Mouse (Mus musculus): ENCODE measurements around the gene Sdccag8. TPM values are rescaled to one million over a fixed set of nuclear protein-coding genes. Genes with fewer than 3 reads are reported as not detected.

The Sdccag8 gene
- polyA plus RNA-seq, 1 experiment from 2014 or later = 25.7 TPM

- no peak overlapping the region for H3K9ac ChIP-seq
- no peaks in the 10 kb centered on the region for H3K27me3 ChIP-seq
- H3K36me3 ChIP-seq = peaks cover 8% of the 10 kb centered on the region
- no peak overlapping the region for H3K4me2 ChIP-seq
- H3K27ac ChIP-seq = no peak overlapping the region
- no peak for ATAC-seq (ENCODE audit: low FRiP score)
- no peaks in the 10 kb centered on the region for H3K9me3 ChIP-seq
- peaks cover 11% of the 10 kb centered on the region; the same call in 1 of the 2 replicates for H3K4me1 ChIP-seq (replicated peaks)
- 68% methylated on average over 2 of the region's 2 CpGs for WGBS
- H3K4me3 ChIP-seq = no peak overlapping the region
These were observed 221.0 kb downstream of the Sdccag8 start for GRCm38 (mm10) chr1:177035460-177035859.

GRCm38 (mm10) chr1:177038383-177038782 lies 223.9 kb downstream of the Sdccag8 start:
- H3K4me3 ChIP-seq = no peak overlapping the region
- whole genome bisulfite sequencing = 32% methylated on average over 2 of the region's 2 CpGs
- H3K9me3 ChIP-seq = no peaks in the 10 kb centered on the region
- H3K4me2 ChIP-seq = no peak overlapping the region
- 0 out of 2 replicates have a peak overlapping the region, but pooled peaks have one; percentile 13 for H3K27ac ChIP-seq
- ATAC-seq (ENCODE audit: low FRiP score) = no peak
- H3K36me3 ChIP-seq = 0 out of 2 replicates have a peak, but pooled peaks cover 5% of the 10 kb centered on the region
- no peaks in the 10 kb centered on the region for H3K27me3 ChIP-seq
- H3K4me1 ChIP-seq (replicated peaks) = 0 out of 2 replicates have a peak, but pooled peaks cover 3% of the 10 kb centered on the region
- H3K9ac ChIP-seq = no peak overlapping the region

- Histone ChIP-seq H3K9ac (no peak overlapping the region), H3K27ac (no peak overlapping the region), H3K4me2 (no peak overlapping the region), H3K4me1 (replicated peaks) (0 out of 2 replicates have a peak, but pooled peaks cover 3% of the 10 kb centered on the region), H3K36me3 (0 out of 2 replicates have a peak, but pooled peaks cover 5% of the 10 kb centered on the region), H3K4me3 (no peak overlapping the region), H3K9me3 (no peaks in the 10 kb centered on the region), H3K27me3 (no peaks in the 10 kb centered on the region)
- WGBS = 66% methylated on average over 6 of the region's 6 CpGs
- ATAC-seq (ENCODE audit: low FRiP score) = no peak
These were observed 224.7 kb downstream of the Sdccag8 start for GRCm38 (mm10) chr1:177039093-177039674.

- Histone ChIP-seq H3K27ac (peak overlapping the region; percentile 41; the same call in 1 of the 2 replicates), H3K4me3 (no peak overlapping the region), H3K4me1 (replicated peaks) (0 out of 2 replicates have a peak, but pooled peaks cover 3% of the 10 kb centered on the region), H3K27me3 (no peaks in the 10 kb centered on the region), H3K9me3 (no peaks in the 10 kb centered on the region), H3K36me3 (0 out of 2 replicates have a peak, but pooled peaks cover 2% of the 10 kb centered on the region), H3K4me2 (no peak overlapping the region), H3K9ac (no peak overlapping the region)
- no peak for ATAC-seq (ENCODE audit: low FRiP score)
- WGBS = 20% methylated on average over 4 of the region's 4 CpGs
These were observed 225.6 kb downstream of the Sdccag8 start for GRCm38 (mm10) chr1:177040058-177040457.

GRCm38 (mm10) chr1:177045885-177046284 lies 231.4 kb downstream of the Sdccag8 start:
- Histone ChIP-seq H3K9ac (no peak overlapping the region), H3K27me3 (no peaks in the 10 kb centered on the region), H3K36me3 (no peaks in the 10 kb centered on the region), H3K4me3 (no peak overlapping the region), H3K4me2 (no peak overlapping the region), H3K9me3 (no peaks in the 10 kb centered on the region), H3K4me1 (replicated peaks) (no peaks in the 10 kb centered on the region), H3K27ac (no peak overlapping the region)
- no peak for ATAC-seq (ENCODE audit: low FRiP score)

GRCm38 (mm10) chr1:177046963-177047362 lies 232.5 kb downstream of the Sdccag8 start:
- whole genome bisulfite sequencing = 83% methylated on average over 2 of the region's 2 CpGs

GRCm38 (mm10) chr1:177048773-177049172 lies 234.3 kb downstream of the Sdccag8 start:
- H3K9me3 ChIP-seq = no peaks in the 10 kb centered on the region
- 97% methylated on average over 2 of the region's 2 CpGs for WGBS
- no peaks in the 10 kb centered on the region for H3K27me3 ChIP-seq
- no peaks in the 10 kb centered on the region for H3K36me3 ChIP-seq
- no peak overlapping the region for H3K9ac ChIP-seq
- no peaks in the 10 kb centered on the region for H3K4me1 ChIP-seq (replicated peaks)
- no peak overlapping the region for H3K4me3 ChIP-seq
- ATAC-seq (ENCODE audit: low FRiP score) = no peak
- H3K4me2 ChIP-seq = no peak overlapping the region
- H3K27ac ChIP-seq = no peak overlapping the region

More at GRCm38 (mm10) chr1:177046963-177047362, 232.5 kb downstream of the Sdccag8 start:
- Histone ChIP-seq H3K4me1 (replicated peaks) (no peaks in the 10 kb centered on the region), H3K4me3 (no peak overlapping the region), H3K27me3 (no peaks in the 10 kb centered on the region), H3K4me2 (no peak overlapping the region), H3K9ac (no peak overlapping the region), H3K9me3 (no peaks in the 10 kb centered on the region), H3K36me3 (no peaks in the 10 kb centered on the region), H3K27ac (no peak overlapping the region)
- no peak for ATAC-seq (ENCODE audit: low FRiP score)

- no peaks in the 10 kb centered on the region for H3K36me3 ChIP-seq
- no peak for ATAC-seq (ENCODE audit: low FRiP score)
- H3K27me3 ChIP-seq = no peaks in the 10 kb centered on the region
- no peak overlapping the region for H3K4me2 ChIP-seq
- no peaks in the 10 kb centered on the region for H3K4me1 ChIP-seq (replicated peaks)
- no peak overlapping the region for H3K27ac ChIP-seq
- H3K9me3 ChIP-seq = no peaks in the 10 kb centered on the region
- no peak overlapping the region for H3K9ac ChIP-seq
- 89% methylated on average over 11 of the region's 11 CpGs for whole genome bisulfite sequencing
- H3K4me3 ChIP-seq = no peak overlapping the region
These were observed 237.0 kb downstream of the Sdccag8 start for GRCm38 (mm10) chr1:177051366-177051963.

- no peak overlapping the region for H3K9ac ChIP-seq
- H3K4me3 ChIP-seq = no peak overlapping the region
- no peak for ATAC-seq (ENCODE audit: low FRiP score)
- no peaks in the 10 kb centered on the region for H3K4me1 ChIP-seq (replicated peaks)
- no peaks in the 10 kb centered on the region for H3K36me3 ChIP-seq
- no peak overlapping the region for H3K4me2 ChIP-seq
- WGBS = 46% methylated on average over 2 of the region's 2 CpGs
- no peak overlapping the region for H3K27ac ChIP-seq
- H3K9me3 ChIP-seq = no peaks in the 10 kb centered on the region
- H3K27me3 ChIP-seq = no peaks in the 10 kb centered on the region
These were observed 240.4 kb downstream of the Sdccag8 start for GRCm38 (mm10) chr1:177054891-177055290.

GRCm38 (mm10) chr1:177061761-177062160 lies 247.3 kb downstream of the Sdccag8 start:
- Histone ChIP-seq H3K27ac (no peak overlapping the region), H3K4me2 (no peak overlapping the region), H3K4me3 (no peak overlapping the region), H3K9ac (no peak overlapping the region), H3K4me1 (replicated peaks) (no peaks in the 10 kb centered on the region), H3K36me3 (peaks cover 8% of the 10 kb centered on the region; the same call in 1 of the 2 replicates), H3K9me3 (no peaks in the 10 kb centered on the region), H3K27me3 (no peaks in the 10 kb centered on the region)
- 94% methylated on average over 2 of the region's 2 CpGs for WGBS
- no peak for ATAC-seq (ENCODE audit: low FRiP score)

- Histone ChIP-seq H3K4me1 (replicated peaks) (peaks cover 3% of the 10 kb centered on the region; the same call in 1 of the 2 replicates), H3K27ac (no peak overlapping the region), H3K4me3 (no peak overlapping the region), H3K4me2 (no peak overlapping the region), H3K9me3 (no peaks in the 10 kb centered on the region), H3K36me3 (peaks cover 8% of the 10 kb centered on the region; the same call in 1 of the 2 replicates), H3K9ac (no peak overlapping the region), H3K27me3 (no peaks in the 10 kb centered on the region)
- ATAC-seq (ENCODE audit: low FRiP score) = no peak
These were observed 251.3 kb downstream of the Sdccag8 start for GRCm38 (mm10) chr1:177065732-177066131.

- Histone ChIP-seq H3K27ac (no peak overlapping the region), H3K4me2 (no peak overlapping the region), H3K36me3 (0 out of 2 replicates have a peak, but pooled peaks cover 5% of the 10 kb centered on the region), H3K9ac (no peak overlapping the region), H3K4me1 (replicated peaks) (peaks cover 3% of the 10 kb centered on the region; the same call in 1 of the 2 replicates), H3K4me3 (no peak overlapping the region), H3K9me3 (no peaks in the 10 kb centered on the region), H3K27me3 (no peaks in the 10 kb centered on the region)
- 51% methylated on average over 8 of the region's 8 CpGs for WGBS
- peak; percentile 72; the same call in 1 of the 2 replicates for ATAC-seq (ENCODE audit: low FRiP score)
These were observed 252.7 kb downstream of the Sdccag8 start for GRCm38 (mm10) chr1:177067123-177067646.

All from hindbrain, embryonic 13.5 days (tissue).